Mouse (Mus musculus): ENCODE results near the gene Pcsk7.

Gene Pcsk7

GRCm38 (mm10) chr9:45906355-45907077 lies at the start of gene Pcsk7, which contains the start of gene Rnf214:
Gene Pcsk7 (plus strand): TSS chr9:45906497.
Gene Rnf214 (minus strand): TSS chr9:45906911.
- DNase-seq (ENCODE audit: low spot score in 2 of 2), result peak; percentile 83 to 93

- no peak for DNase-seq (ENCODE audit: low spot score in 2 of 2)
Measured at GRCm38 (mm10) chr9:45859364-45859763, 46.9 kb upstream of the Pcsk7 start.

- no peak for DNase-seq (ENCODE audit: low spot score in 2 of 2)
Measured at GRCm38 (mm10) chr9:45861813-45862212, 44.5 kb upstream of the Pcsk7 start.

GRCm38 (mm10) chr9:45869181-45869580 lies 37.1 kb upstream of the Pcsk7 start:
- no peak for DNase-seq (ENCODE audit: low spot score in 2 of 2)

GRCm38 (mm10) chr9:45870265-45870664 lies 36.0 kb upstream of the Pcsk7 start:
- DNase-seq (ENCODE audit: low spot score in 2 of 2), result no peak

- DNase-seq (ENCODE audit: low spot score in 2 of 2), result peak in 1 of 2 experiments; percentile 17
Measured at GRCm38 (mm10) chr9:45877928-45878327, 28.4 kb upstream of the Pcsk7 start.

GRCm38 (mm10) chr9:45893681-45894080 lies 12.6 kb upstream of the Pcsk7 start:
- DNase-seq (ENCODE audit: low spot score in 2 of 2), result no peak

- no peak for DNase-seq (ENCODE audit: low spot score in 2 of 2)
Measured at GRCm38 (mm10) chr9:45905196-45905595, 1.1 kb upstream of the Pcsk7 start.

- DNase-seq (ENCODE audit: low spot score in 2 of 2), result no peak
Measured at GRCm38 (mm10) chr9:45905811-45906237, 473 bp upstream of the Pcsk7 start.

- no peak for DNase-seq (ENCODE audit: low spot score in 2 of 2)
Measured at GRCm38 (mm10) chr9:45907078-45907428, 756 bp downstream of the Pcsk7 start.

- no peak for DNase-seq (ENCODE audit: low spot score in 2 of 2)
Measured at GRCm38 (mm10) chr9:45910995-45911394, 4.7 kb downstream of the Pcsk7 start.

- peak in 1 of 2 experiments; percentile 62 for DNase-seq (ENCODE audit: low spot score in 2 of 2)
Measured at GRCm38 (mm10) chr9:45911673-45912072, 5.4 kb downstream of the Pcsk7 start.

- no peak for DNase-seq (ENCODE audit: low spot score in 2 of 2)
Measured at GRCm38 (mm10) chr9:45915659-45916058, 9.4 kb downstream of the Pcsk7 start.

- no peak for DNase-seq (ENCODE audit: low spot score in 2 of 2)
Measured at GRCm38 (mm10) chr9:45917041-45917934, 11.0 kb downstream of the Pcsk7 start.

GRCm38 (mm10) chr9:45919895-45920294 lies 13.6 kb downstream of the Pcsk7 start:
- no peak for DNase-seq (ENCODE audit: low spot score in 2 of 2)

GRCm38 (mm10) chr9:45929285-45929684 lies 23.0 kb downstream of the Pcsk7 start:
- DNase-seq (ENCODE audit: low spot score in 2 of 2), result no peak

- no peak for DNase-seq (ENCODE audit: low spot score in 2 of 2)
Measured at GRCm38 (mm10) chr9:45931958-45932357, 25.7 kb downstream of the Pcsk7 start.

- no peak for DNase-seq (ENCODE audit: low spot score in 2 of 2)
Measured at GRCm38 (mm10) chr9:45932571-45933415, 26.5 kb downstream of the Pcsk7 start.

- no peak for DNase-seq (ENCODE audit: low spot score in 2 of 2)
Measured at GRCm38 (mm10) chr9:45935628-45936210, 29.4 kb downstream of the Pcsk7 start, which contains the start of gene Tagln. Gene Tagln (minus strand): TSS chr9:45936058.

- DNase-seq (ENCODE audit: low spot score in 2 of 2), result peak in 1 of 2 experiments; percentile 47
Measured at GRCm38 (mm10) chr9:45936883-45937282, 30.6 kb downstream of the Pcsk7 start.

- DNase-seq (ENCODE audit: low spot score in 2 of 2), result no peak
Measured at GRCm38 (mm10) chr9:45938088-45938487, 31.8 kb downstream of the Pcsk7 start.

All from thymus, postnatal 10 days (tissue).